Mouse (Mus musculus) midbrain, embryonic 15.5 days (tissue): ENCODE measurements around the gene Dazl. TPM values are rescaled to one million over a fixed set of nuclear protein-coding genes. Genes with fewer than 3 reads are reported as not detected.

ENCODE experiments used
- polyA plus RNA-seq: library from polyadenylated mRNA; unstranded; fragments of >200 nt; fragmentation: Nextera tagmentation; extraction: Ambion mirVana; gene quantifications from 2 replicates; pipeline ENCODE4 v1.2.1, GENCODE M21; 2015

Dazl gene
- polyA plus RNA-seq, 1 experiment from 2014 or later = 0.37 TPM

Other genes starting within 250 kb of the Dazl start
- 20.9 and 27.4 TPM in 2 replicates for gene Rftn1, start 103.0 kb downstream of the Dazl start, polyA plus RNA-seq
- gene Plcl2, start 215.8 kb upstream of the Dazl start, polyA plus RNA-seq = 9.6 and 11.4 TPM in 2 replicates